Mouse (Mus musculus) 3134 (cell line): ENCODE data around the gene Ndufa13.

Experiments used
- DNase-seq: peaks from one replicate; pipeline ENCODE4 v3.0.0-alpha.2; 2011; ENCODE audit warnings: low spot score; ENCODE audit not compliant: insufficient read length; ENCODE audit errors: extremely low read depth

Gene Ndufa13

DNA sequence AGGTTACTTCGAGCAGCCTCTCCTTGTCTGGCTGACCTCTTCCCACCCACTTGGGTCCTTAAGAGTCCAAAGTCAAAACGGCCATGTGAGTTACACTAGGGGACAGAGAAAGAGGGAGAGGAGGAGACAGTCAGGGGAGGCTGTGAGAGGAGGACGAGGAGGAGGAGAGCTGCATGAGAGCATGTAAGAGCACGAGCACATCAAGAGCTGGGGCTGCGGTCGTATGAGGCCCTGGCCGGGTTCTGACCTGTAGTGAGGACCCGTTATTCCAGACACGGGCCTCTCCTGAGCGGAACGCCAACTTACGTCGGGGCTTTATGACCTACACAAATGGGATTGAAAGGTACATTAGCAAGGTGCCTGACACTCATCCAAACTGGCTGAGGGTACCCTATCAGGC is 9.6 kb upstream of the Ndufa13 start:
- DNase-seq, result no peak

DNA sequence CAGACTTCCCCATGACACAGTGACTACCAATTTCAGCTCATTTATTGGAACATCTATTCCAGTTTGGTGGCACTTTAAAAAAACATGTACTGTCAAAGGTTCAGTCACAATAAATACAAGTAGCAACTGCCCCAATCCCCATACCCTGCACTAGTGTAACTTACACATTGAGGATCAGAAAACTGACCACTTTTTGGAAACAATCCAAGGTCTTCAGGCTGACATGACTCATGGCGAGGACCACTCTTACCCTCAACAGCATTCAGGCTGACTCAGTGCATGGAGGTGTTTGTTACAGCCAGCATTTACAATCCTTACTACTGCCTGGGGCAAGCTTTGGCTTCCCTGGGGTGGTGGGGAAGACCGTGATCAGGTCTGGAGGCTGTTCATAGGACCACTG is 4.7 kb upstream of the Ndufa13 start:
- DNase-seq, result no peak

DNA sequence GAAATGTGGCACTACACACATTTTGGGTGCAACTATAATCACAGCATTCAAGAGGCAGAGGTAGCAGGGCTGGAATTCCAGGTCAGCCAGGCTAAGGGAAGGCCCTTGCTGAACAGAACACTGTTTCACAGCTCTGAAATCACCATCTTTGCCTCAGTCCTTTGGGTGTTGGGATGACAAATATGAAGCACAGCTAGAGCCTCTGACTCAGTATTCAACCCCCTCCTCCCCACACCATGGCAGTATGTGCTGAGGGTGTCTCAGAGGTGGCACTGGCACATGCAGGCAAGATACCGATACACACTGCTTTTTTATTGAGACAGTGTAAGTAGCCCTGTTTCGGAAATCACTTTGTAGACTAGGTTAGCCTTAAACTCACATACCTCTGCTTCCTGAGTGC is 3.9 kb upstream of the Ndufa13 start:
- no peak for DNase-seq

DNA sequence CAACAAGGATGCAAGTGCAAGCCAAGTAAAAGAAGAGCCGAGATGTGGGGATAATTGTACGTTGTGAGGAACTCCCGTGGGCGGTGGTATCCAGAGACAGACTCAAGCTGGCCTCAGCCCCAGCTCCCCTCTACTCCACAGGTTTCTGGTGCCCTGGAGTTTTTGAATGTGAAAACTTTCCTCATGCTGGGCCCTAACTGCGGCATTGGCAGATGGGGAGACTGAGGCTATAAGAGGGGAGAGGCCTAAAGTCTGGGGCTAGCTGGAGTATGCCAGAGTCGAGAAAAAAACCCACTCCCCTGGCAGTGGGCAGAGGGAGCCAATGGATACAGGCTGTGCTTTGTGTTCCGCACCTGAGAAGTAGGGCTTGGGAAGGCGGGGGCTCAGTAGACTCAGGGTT is 1.7 kb upstream of the Ndufa13 start:
- DNase-seq, result no peak

DNA sequence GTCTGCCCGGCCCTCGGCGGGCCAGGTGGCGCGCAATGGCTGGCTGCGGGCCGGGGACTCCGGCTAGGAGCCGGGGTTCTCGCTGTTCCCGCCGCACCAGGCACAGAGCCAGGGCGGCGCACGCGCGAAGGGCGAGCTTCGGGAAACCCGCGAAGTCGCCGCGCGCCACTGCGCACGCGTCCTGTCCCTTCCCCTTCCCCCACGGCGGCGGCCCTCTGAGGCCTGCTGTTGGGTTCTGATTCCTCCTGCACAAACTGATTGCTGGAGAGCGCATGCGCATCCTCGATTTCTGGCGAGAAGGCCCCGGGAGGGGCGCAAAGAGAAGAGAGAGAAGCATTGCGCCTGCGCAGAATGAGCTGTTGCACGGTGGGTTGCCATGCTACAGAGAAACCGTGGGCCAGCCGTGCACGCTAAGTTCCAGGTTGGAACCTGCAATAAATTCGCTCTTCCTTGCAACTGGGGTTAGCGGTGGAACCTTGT is 745 bp upstream of the Ndufa13 start:
- no peak for DNase-seq

DNA sequence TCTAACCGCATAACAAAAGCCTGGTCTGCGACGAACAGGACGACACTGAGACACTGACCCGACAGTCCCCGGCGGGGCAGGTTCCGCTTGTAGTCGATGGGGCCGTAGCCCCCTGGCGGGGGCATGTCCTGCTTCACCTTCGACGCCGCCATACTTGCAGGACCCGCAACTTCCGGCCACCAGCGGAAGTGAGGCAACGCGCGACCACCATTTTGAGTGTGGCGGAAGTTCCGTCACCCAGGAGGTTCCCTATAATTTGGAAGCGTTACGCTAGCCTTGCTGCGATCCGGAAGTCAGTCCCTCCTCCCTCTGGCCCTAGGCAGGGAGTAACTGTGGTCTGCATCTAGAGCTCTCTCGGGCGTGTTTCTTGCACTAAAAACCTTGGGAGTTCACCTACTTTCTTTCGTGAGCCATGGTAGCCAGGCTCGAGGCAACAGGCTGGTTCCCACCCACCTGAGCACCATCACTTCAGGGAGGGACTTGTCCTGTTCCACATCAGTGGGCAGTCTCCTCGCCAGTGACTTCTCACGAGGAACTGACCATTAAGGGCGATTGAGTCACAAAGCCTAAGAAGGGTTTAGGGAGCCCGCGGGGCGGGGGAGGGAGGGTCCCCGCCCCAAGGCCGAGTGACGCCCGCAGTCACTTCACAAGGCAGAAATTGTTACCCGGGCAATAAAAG is 735 bp downstream of the Ndufa13 start:
- peak; percentile 97 for DNase-seq

DNA sequence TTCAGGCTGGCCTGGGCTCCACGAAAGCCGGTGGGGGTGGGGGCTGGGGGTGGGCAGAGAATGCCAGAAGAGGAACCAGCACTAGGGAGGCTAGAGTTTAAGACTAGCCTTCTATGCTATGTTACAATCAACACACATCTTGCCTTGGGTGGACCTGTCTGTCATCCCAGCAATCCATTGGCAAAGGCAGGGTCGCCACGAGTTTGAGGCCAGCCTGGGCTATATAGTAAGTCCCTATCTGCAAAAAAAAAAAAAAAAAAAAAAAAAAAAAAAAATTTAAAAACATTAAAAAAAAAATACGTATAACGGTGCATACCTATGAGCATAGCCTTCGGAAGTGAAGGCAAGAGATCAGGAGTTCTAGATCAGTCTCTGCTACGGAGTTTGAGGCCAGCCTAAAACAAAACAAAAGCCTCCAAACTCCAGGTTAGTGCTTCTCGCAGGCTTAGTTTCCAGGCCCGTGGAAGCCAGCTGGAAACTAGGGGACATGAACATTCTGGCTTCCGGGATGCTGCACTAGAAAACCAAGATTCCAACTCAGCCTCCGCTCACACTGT is 1.4 kb downstream of the Ndufa13 start:
- DNase-seq, result no peak

DNA sequence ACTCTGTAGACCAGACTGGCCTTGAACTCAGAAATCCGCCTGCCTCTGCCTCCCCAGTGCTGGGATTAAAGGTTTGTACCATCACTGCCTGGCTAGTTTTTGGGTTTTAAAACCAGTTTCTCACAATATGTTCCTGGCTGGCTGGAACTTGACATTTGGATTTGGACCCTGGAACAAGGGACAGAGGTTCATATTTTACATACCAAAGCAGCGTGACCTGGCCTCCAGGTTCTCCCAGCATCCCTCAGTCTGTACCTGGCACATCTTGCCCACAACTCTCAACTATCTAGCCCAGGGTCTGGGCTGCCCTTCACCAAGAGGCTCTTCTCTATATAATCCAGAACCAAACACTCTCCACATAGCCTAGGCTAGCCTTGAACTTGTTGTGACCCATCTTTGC is 2.5 kb downstream of the Ndufa13 start:
- DNase-seq, result no peak

DNA sequence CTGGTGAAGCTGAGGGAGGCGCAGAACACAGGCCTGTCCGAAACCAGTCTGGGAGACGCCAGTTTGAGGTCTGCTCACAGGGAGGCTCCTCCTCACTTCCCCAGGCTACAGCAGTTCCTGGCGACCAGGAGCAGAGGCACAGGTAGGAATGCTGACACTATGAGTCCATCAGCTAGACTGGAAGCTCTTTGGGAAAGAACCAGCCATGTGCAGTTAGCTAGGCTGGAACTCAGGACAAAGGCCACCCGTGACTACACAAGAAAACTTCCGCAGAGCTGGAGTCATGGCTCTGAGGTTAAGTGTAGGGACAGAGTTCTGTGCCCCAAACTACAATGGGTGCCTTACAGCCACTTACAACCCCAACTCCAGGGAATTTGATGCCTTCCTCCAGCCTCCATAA is 4.5 kb downstream of the Ndufa13 start:
- no peak for DNase-seq

DNA sequence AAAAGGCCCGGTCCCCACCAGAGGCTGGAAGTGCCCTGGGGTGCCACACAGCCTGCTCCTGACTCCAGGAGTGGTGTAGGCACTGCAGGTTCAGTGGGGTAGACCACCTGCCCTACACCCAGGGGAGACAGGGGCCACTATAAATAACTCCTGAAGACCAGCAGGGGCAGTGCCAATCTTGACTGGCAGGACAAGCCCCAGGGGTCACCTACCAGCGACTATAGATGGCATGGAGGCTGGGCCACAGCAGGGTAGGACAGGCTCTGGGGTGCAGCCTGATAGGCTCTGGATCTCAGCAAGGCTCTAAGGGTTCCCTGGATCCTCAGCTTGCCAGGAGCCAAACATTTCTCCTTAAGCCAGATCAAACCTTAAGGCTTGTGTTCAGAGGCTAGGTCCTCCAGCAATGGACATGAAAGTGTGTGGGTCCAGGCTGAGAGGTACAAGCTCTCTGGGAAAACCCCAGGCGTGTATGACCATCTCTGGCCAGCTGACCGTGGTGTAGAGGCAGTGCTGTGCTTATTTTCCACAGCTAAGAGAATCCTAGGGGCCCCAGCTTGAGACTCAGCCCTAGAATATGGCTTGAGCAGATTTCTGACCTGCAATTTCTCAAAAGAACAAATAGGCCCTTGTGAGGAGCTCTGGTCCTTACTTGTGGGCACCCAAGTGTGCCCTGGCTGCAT is 6.4 kb downstream of the Ndufa13 start:
- no peak for DNase-seq

DNA sequence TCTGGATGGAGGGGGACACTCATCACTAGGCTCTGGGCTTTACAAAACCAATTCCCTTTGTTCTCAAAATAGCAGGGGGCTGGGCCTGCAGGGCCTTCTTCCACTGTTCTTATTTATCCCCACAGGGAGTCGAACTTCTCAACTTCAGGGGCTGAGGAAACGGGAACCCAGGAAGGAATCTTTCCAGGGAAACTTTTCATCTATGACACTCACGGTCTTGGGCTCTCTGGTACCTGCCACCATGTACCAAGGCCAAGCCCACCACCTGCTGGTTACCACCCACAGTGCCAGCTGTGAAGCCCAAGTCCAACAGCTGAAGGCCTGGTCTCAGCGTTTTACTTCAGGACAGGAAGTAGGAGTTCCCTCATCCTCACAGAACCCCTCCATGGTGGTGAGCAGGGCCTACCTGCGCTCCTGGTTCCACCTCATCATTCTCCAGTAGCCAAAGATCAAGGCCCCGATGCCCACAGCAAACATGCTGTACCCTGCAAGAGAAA is 7.5 kb downstream of the Ndufa13 start:
- DNase-seq, result no peak

DNA sequence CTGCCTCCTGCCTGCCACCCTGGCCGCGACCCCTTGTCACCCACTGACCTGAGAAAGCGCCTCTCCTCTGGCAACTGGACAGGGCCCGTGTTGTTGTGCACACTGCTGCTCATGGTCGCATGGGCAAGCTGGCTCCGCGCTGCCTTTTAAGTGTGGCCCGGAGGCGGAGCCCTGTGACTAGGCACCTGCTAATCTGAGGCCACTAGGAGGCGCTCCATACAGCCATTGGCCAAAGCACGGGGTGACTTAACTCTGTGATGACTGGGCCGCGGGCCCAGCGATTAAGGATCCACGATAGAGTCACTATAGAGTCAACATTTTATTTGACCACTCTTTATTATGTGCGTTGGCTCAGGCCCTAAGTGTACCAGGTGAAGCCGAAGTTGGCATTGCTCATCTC is 8.5 kb downstream of the Ndufa13 start:
- no peak for DNase-seq

DNA sequence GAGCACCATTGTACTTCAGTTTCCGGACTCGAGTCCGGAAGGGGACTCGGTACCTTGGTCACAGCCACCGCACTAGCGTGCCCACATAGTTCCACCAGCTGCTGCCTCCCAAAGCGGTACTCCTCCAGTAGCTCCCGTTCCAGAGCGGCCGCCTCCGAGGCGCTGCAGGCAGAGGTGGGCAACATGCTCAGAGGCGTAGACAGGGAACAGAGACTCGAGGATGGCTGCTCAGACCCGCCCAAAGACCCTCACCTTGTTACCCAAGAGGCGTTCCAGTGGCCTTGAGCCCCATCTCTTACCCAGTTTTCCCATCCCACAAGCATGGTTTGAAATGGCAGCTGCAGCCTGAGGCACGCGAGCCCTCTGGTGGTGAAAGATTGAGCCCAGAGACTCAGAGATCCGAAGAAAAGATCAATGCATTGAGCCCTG is 11.5 kb downstream of the Ndufa13 start:
- DNase-seq, result no peak

DNA sequence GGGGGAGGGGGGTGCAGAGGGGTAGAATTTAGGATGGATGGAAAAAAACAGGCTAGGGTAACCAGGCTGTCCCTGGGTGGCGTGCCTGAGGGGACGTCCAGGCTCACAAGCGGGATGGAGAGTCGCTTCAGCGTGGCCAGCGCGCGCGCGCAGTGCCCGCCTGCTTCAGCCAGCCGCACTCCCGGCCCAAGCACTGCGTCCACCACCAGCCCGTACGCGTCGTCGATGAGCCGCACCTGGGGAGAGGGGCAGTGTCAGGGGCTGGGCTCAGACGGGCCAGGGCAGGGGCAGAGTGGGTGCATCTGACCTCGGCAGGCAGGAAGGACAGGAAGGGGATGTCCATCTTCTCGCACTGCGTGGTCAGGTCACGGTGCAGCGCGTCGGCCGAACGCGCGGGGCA is 13.5 kb downstream of the Ndufa13 start:
- no peak for DNase-seq

DNA sequence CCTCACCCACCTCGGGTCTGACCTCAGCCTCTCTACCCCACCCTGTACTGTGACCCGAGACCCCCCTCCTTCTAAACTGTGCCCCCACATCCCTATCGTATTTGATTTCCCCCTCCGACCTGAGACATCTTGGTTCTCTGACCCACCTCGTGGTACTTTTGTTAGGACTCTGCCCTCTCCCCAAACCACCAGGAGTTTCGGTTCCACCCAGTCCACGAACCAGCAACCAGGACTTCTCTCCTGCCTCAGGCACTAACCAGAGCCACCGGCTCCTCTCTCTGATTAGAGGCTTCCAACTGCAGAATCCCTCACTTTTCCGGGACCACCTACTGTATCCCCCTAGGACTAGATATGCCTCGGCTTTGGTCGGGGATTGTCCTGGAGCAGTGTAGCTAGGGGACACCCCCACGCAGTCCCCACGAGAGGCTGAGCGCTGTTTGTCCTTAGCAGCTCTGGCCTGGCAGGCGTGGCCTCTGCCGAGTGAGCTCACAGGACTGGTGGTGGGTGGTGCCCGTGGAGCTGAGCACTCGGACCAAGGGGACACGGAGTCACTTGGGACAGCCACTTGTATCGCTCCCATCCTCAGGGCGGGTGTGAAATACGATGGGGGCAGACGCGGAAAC is 14.0 kb downstream of the Ndufa13 start:
- DNase-seq, result no peak

DNA sequence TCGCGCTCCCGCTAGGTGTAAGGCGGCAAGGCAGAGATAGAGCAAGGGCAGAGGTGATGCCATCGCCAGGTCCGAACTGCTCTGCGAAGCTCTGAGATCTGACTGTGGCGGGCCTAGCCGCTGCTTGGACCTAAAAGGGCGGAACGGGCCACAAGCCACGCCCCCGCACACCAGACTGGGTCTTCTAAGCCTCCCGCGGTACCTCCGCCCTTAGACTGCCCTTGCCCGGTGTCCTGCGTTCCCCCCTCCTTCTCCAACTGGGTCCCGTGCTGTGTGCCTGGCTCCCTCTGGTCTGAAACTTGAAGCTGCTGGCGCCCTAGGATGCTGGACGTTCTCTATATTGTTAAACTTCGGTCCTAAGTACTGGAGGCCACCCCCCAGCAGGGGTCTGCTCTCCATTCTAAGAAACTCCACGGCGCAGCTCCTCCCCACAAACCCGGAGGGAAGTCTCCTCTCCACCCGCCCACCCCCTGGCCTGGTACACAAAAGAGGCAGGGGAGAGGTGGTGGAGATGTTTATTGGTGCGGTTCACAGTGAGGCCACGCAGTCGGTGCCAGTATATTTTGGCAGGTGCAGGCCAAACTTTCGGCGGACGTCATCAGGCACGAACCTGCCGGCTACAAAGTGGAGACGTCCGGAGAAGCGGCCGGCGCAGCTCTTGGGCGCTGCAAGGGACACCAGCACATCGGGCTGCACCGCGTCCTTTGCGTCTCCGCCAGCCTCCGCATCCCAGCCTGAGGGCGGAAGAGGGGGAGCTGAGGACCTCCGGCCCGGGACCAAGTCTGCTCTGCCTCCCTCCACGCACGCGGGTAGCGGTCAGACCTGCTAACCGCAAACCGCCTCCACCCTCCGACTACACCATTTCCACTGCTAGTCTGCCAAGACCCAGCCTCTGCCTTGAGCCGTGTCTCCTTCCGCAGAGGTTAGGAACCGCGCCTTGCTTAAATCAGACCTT is 14.8 kb downstream of the Ndufa13 start, which contains the start of gene Cilp2:
Cilp2 (minus strand) TSS at position 399 of the 955 bp plus-strand sequence.
- no peak for DNase-seq

DNA sequence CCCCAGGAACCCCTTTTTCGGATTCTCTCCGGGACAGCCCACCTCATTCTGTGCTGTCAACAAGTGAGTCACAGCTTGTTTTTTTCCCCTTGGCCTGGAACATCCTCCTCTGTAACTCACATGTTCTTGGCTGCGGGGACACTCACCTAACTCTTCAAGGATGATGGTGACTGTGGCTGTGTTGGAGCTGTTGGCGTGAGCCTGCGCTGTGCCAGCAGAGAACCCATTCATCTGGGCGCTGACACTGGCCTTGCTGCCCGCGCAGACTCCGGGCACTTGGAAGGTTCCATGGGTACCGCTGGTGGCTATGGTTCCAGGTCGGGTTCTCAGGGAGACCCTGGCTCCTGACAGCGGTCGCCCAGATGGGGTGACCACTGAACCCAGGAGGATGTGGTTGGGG is 18.2 kb downstream of the Ndufa13 start:
- no peak for DNase-seq

DNA sequence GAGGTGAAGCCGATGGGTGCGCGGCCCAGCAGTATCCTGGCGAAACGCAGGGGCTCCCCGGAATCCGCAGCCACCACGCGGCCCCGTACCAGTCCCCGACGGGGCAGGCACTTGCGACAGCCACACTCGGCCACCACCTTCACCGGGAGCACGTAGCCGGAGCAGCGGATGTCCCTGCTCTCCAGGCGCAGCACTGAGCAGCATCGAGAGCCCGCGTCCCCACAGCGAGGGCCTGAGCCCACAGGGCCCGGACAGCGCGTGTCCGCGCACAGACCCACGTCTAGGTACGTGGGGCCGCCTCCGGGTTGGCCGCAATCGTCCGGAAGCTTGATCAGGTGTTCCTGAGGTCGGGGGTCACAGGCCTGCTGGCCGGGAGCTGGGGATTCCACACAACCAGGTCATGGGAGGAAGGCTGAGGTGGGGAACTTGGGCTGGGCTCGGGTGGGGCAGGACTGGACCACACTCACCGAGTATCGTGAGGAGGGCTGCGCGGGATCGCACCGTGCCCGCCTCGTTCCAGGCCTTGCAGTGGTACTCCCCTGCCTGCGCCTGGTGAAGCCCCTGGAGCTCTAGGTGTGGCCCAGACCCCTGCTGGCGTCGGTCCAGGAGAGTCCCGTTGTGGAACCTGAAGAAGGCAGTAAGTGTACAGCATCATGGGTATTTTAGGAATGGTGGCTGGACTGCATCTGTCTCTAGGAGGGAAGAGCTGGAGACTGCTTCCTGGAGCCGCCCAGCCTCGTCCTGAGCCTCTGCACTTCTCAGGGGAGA is 19.3 kb downstream of the Ndufa13 start:
- no peak for DNase-seq

DNA sequence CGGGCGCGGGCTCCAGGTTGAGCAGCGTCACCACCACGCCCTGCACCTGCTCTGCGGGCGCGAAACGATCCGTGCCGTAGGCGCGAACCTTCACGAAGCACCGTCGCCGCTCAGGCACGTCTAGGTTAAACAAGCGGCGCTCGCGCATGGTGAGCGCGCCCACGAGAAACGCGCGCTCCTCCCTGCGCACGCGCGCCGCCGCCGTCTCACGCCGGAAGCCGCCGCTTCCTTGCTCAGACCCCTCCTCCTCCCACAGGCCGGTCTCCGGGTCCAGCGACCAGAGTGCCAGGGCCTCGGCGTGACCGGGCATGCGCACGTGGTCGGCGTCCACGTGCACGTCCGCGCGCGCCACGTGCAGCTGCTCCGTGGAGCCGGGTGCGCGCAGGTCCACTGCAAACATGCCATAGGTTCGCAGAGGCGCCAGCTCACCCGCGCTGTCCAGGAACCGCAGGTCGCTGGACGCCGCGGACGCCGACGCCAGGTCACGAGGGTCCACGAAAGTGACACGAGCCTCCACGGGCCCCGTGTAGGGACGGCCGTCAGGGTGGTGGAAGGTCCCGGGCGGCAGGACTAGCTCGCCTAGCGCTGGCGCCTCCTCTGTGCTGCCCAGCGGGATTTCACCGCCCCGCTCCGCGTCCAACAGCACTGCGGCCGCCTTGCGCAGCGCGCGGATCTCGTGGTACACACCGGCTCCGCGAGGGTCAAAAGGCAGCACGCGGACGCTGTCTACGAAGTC is 20.2 kb downstream of the Ndufa13 start:
- DNase-seq, result no peak
